Mouse (Mus musculus): ENCODE measurements around the gene Bag6. TPM values are rescaled to one million over a fixed set of nuclear protein-coding genes. Genes with fewer than 3 reads are reported as not detected.

Gene Bag6
- polyA plus RNA-seq, 1 experiment from 2014 or later, result 87.9 TPM

GRCm38 (mm10) chr17:35164568-35165450, 29.8 kb downstream of the Bag6 start, which contains the start of gene Prrc2a:
Gene Prrc2a, minus strand, starts transcription at chr17:35164897.
- 1% methylated on average over 67 of the region's 89 CpGs for WGBS
- Histone ChIP-seq H3K27me3 (no peaks in the 10 kb centered on the region), H3K36me3 (peaks cover 23% of the 10 kb centered on the region), H3K4me1 (peaks cover 33% of the 10 kb centered on the region), H3K4me2 (replicated peaks) (peak within 1 kb of the TSS; percentile 93), H3K27ac (peak within 1 kb of the TSS; percentile 98), H3K4me3 (peak within 1 kb of the TSS; percentile 99), H3K9me3 (replicated peaks) (no peaks in the 10 kb centered on the region), H3K9ac (peak within 1 kb of the TSS; percentile 100)
- peak; percentile 95 for ATAC-seq (ENCODE audit: low FRiP score)

GRCm38 (mm10) chr17:35165451-35166155, 30.6 kb downstream of the Bag6 start:
- H3K27ac ChIP-seq, result peak overlapping the region; percentile 98
- H3K9me3 ChIP-seq (replicated peaks), result no peaks in the 10 kb centered on the region
- peak; percentile 87 for ATAC-seq (ENCODE audit: low FRiP score)
- H3K4me1 ChIP-seq, result peaks cover 33% of the 10 kb centered on the region
- H3K4me3 ChIP-seq, result peak overlapping the region; percentile 99
- peak overlapping the region; percentile 49 for H3K9ac ChIP-seq
- peak overlapping the region; percentile 54 for H3K4me2 ChIP-seq (replicated peaks)
- peaks cover 15% of the 10 kb centered on the region for H3K36me3 ChIP-seq
- no peaks in the 10 kb centered on the region for H3K27me3 ChIP-seq
- 24% methylated on average over 12 of the region's 12 CpGs for WGBS

- Histone ChIP-seq H3K27me3 (no peaks in the 10 kb centered on the region), H3K4me3 (peak overlapping the region; percentile 99), H3K9me3 (replicated peaks) (no peaks in the 10 kb centered on the region), H3K4me2 (replicated peaks) (peak overlapping the region; percentile 54), H3K4me1 (peaks cover 30% of the 10 kb centered on the region), H3K36me3 (peaks cover 6% of the 10 kb centered on the region), H3K9ac (peak overlapping the region; percentile 49; the same call in 1 of the 2 replicates), H3K27ac (peak overlapping the region; percentile 98)
- ATAC-seq (ENCODE audit: low FRiP score), result no peak
- 69% methylated on average over 8 of the region's 8 CpGs for WGBS
Measured at GRCm38 (mm10) chr17:35166352-35167035, 31.5 kb downstream of the Bag6 start.

GRCm38 (mm10) chr17:35167794-35168193, 32.8 kb downstream of the Bag6 start:
- Histone ChIP-seq H3K27me3 (0 out of 2 replicates have a peak, but pooled peaks cover 3% of the 10 kb centered on the region), H3K4me1 (peaks cover 17% of the 10 kb centered on the region), H3K27ac (no peak overlapping the region), H3K4me3 (no peak overlapping the region), H3K4me2 (replicated peaks) (no peak overlapping the region), H3K9ac (no peak overlapping the region), H3K36me3 (no peaks in the 10 kb centered on the region), H3K9me3 (replicated peaks) (no peaks in the 10 kb centered on the region)
- no peak for ATAC-seq (ENCODE audit: low FRiP score)
- 86% methylated on average over 7 of the region's 7 CpGs for WGBS

- no peak overlapping the region for H3K4me3 ChIP-seq
- no peak overlapping the region for H3K9ac ChIP-seq
- 0 out of 2 replicates have a peak, but pooled peaks cover 6% of the 10 kb centered on the region for H3K27me3 ChIP-seq
- H3K36me3 ChIP-seq, result no peaks in the 10 kb centered on the region
- ATAC-seq (ENCODE audit: low FRiP score), result no peak
- H3K9me3 ChIP-seq (replicated peaks), result no peaks in the 10 kb centered on the region
- peaks cover 9% of the 10 kb centered on the region for H3K4me1 ChIP-seq
- no peak overlapping the region for H3K27ac ChIP-seq
- H3K4me2 ChIP-seq (replicated peaks), result no peak overlapping the region
- WGBS, result 17% methylated on average over 4 of the region's 4 CpGs
Measured at GRCm38 (mm10) chr17:35168541-35169207, 33.7 kb downstream of the Bag6 start.

- Histone ChIP-seq H3K36me3 (no peaks in the 10 kb centered on the region), H3K9ac (no peak overlapping the region)
- ATAC-seq (ENCODE audit: low FRiP score), result no peak
Measured at GRCm38 (mm10) chr17:35172445-35173234, 37.7 kb downstream of the Bag6 start.

GRCm38 (mm10) chr17:35173329-35173728, 38.4 kb downstream of the Bag6 start:
- Histone ChIP-seq H3K4me2 (replicated peaks) (no peak overlapping the region), H3K4me3 (no peak overlapping the region), H3K27ac (no peak overlapping the region), H3K36me3 (no peaks in the 10 kb centered on the region), H3K27me3 (0 out of 2 replicates have a peak, but pooled peaks cover 6% of the 10 kb centered on the region), H3K4me1 (no peaks in the 10 kb centered on the region), H3K9me3 (replicated peaks) (no peaks in the 10 kb centered on the region), H3K9ac (no peak overlapping the region)
- WGBS, result 62% methylated on average over 3 of the region's 3 CpGs
- no peak for ATAC-seq (ENCODE audit: low FRiP score)

More at GRCm38 (mm10) chr17:35172445-35173234, 37.7 kb downstream of the Bag6 start:
- 72% methylated on average over 11 of the region's 11 CpGs for WGBS
- Histone ChIP-seq H3K27me3 (0 out of 2 replicates have a peak, but pooled peaks cover 6% of the 10 kb centered on the region), H3K4me2 (replicated peaks) (no peak overlapping the region), H3K4me1 (no peaks in the 10 kb centered on the region), H3K9me3 (replicated peaks) (no peaks in the 10 kb centered on the region), H3K4me3 (no peak overlapping the region), H3K27ac (no peak overlapping the region)

GRCm38 (mm10) chr17:35174201-35174977, 39.4 kb downstream of the Bag6 start:
- Histone ChIP-seq H3K4me1 (no peaks in the 10 kb centered on the region), H3K4me3 (no peak overlapping the region), H3K9ac (no peak overlapping the region), H3K4me2 (replicated peaks) (no peak overlapping the region), H3K27ac (no peak overlapping the region), H3K9me3 (replicated peaks) (no peaks in the 10 kb centered on the region), H3K27me3 (0 out of 2 replicates have a peak, but pooled peaks cover 6% of the 10 kb centered on the region), H3K36me3 (no peaks in the 10 kb centered on the region)
- ATAC-seq (ENCODE audit: low FRiP score), result no peak
- 77% methylated on average over 8 of the region's 8 CpGs for WGBS

GRCm38 (mm10) chr17:35175382-35175781, 40.4 kb downstream of the Bag6 start:
- H3K4me2 ChIP-seq (replicated peaks), result no peak overlapping the region
- no peaks in the 10 kb centered on the region for H3K9me3 ChIP-seq (replicated peaks)
- H3K4me3 ChIP-seq, result no peak overlapping the region
- H3K36me3 ChIP-seq, result no peaks in the 10 kb centered on the region
- H3K27me3 ChIP-seq, result 0 out of 2 replicates have a peak, but pooled peaks cover 6% of the 10 kb centered on the region
- no peak for ATAC-seq (ENCODE audit: low FRiP score)
- H3K27ac ChIP-seq, result no peak overlapping the region
- no peak overlapping the region for H3K9ac ChIP-seq
- WGBS, result 72% methylated on average over 6 of the region's 6 CpGs
- no peaks in the 10 kb centered on the region for H3K4me1 ChIP-seq

- no peak within 1 kb of the TSS for H3K4me3 ChIP-seq
- ATAC-seq (ENCODE audit: low FRiP score), result no peak
- no peak within 1 kb of the TSS for H3K4me2 ChIP-seq (replicated peaks)
- H3K4me1 ChIP-seq, result no peaks in the 10 kb centered on the region
- no peak within 1 kb of the TSS for H3K9ac ChIP-seq
- WGBS, result 40% methylated on average over 2 of the region's 2 CpGs
- no peaks in the 10 kb centered on the region for H3K36me3 ChIP-seq
- 0 out of 2 replicates have a peak, but pooled peaks cover 6% of the 10 kb centered on the region for H3K27me3 ChIP-seq
- H3K9me3 ChIP-seq (replicated peaks), result no peaks in the 10 kb centered on the region
- no peak within 1 kb of the TSS for H3K27ac ChIP-seq
Measured at GRCm38 (mm10) chr17:35175968-35176367, 41.0 kb downstream of the Bag6 start, which contains the start of gene Aif1. Gene Aif1, minus strand, starts transcription at chr17:35176068.
